In genomic region chr1:166794622-166795244, GRCm38 (mm10) we compare ENCODE assay signal across 12 mouse cellular contexts.
DNase-seq lines count a peak whose midpoint lies in the region; ATAC-seq lines count a peak whose summit lies in the region.
"Had no signal": no experiment of that assay in that cellular context is flagged by ENCODE, and none has a peak within 500 bp of the region (broad histone marks: within the 10 kb centered on the region; RNA-seq: fewer than 3 reads in every experiment).

No protein-coding gene starts in this region.

- H3K9me3 ChIP-seq in forebrain, embryonic 13.5 days (replicated peaks): no peaks in the 10 kb centered on the region
- H3K9me3 ChIP-seq in forebrain, embryonic 12.5 days: no peaks in the 10 kb centered on the region
- no peaks in the 10 kb centered on the region for H3K9me3 ChIP-seq in heart, embryonic 10.5 days
- H3K9me3 ChIP-seq: hindbrain, embryonic 15.5 days; limb, embryonic 13.5 days; neural tube, embryonic 12.5 days had no signal

- H3K36me3 ChIP-seq in forebrain, embryonic 13.5 days (ENCODE audit: poor library complexity, severe bottlenecking): no peaks in the 10 kb centered on the region
- H3K36me3 ChIP-seq in forebrain, embryonic 12.5 days (replicated peaks): no peaks in the 10 kb centered on the region
- no peaks in the 10 kb centered on the region for H3K36me3 ChIP-seq in heart, embryonic 10.5 days
- H3K36me3 ChIP-seq: hindbrain, embryonic 15.5 days; limb, embryonic 13.5 days; neural tube, embryonic 12.5 days had no signal

- H3K4me3 ChIP-seq in forebrain, embryonic 13.5 days: no peak overlapping the region
- no peak overlapping the region for H3K4me3 ChIP-seq in forebrain, embryonic 12.5 days (replicated peaks)
- no peak overlapping the region for H3K4me3 ChIP-seq in heart, embryonic 10.5 days
- H3K4me3 ChIP-seq: hindbrain, embryonic 15.5 days; limb, embryonic 13.5 days; neural tube, embryonic 12.5 days had no signal

- DNase-seq in lung, postnatal 10 days: peak; percentile 4
- no peak for DNase-seq in lung, postnatal 4 days
- DNase-seq in cerebellum, postnatal 25 days: peak; percentile 54 to 77
- DNase-seq in retina, embryonic 14.5 days (ENCODE audit: low spot score): peak; percentile 56
- no peak for DNase-seq in heart, embryonic 10.5 days (ENCODE audit: low spot score)
- DNase-seq in gastrocnemius, adult 18-20 months (ENCODE audit: low spot score): no peak

- no peaks in the 10 kb centered on the region for H3K4me1 ChIP-seq in forebrain, embryonic 13.5 days
- no peaks in the 10 kb centered on the region for H3K4me1 ChIP-seq in forebrain, embryonic 12.5 days
- H3K4me1 ChIP-seq in heart, embryonic 10.5 days: no peaks in the 10 kb centered on the region
- H3K4me1 ChIP-seq: limb, embryonic 13.5 days; neural tube, embryonic 12.5 days had no signal

- no peaks in the 10 kb centered on the region for H3K27me3 ChIP-seq in forebrain, embryonic 13.5 days
- no peaks in the 10 kb centered on the region for H3K27me3 ChIP-seq in forebrain, embryonic 12.5 days
- H3K27me3 ChIP-seq in heart, embryonic 10.5 days (ENCODE audit: insufficient read depth, poor library complexity, severe bottlenecking): no peaks in the 10 kb centered on the region
- H3K27me3 ChIP-seq: hindbrain, embryonic 15.5 days; limb, embryonic 13.5 days; neural tube, embryonic 12.5 days had no signal

- WGBS in forebrain, embryonic 13.5 days: 47% methylated on average over 14 of the region's 14 CpGs
- 52% methylated on average over 14 of the region's 14 CpGs for WGBS in forebrain, embryonic 12.5 days
- 50% methylated on average over 14 of the region's 14 CpGs for WGBS in heart, embryonic 10.5 days

- ATAC-seq in forebrain, embryonic 13.5 days: peak; percentile 50; the same call in 1 of the 2 replicates
- ATAC-seq in forebrain, embryonic 12.5 days (ENCODE audit: low FRiP score): no peak
- ATAC-seq: CD4-positive, CD25-positive, alpha-beta regulatory T cell, adult 4 months had no signal

- no peak overlapping the region for H3K27ac ChIP-seq in forebrain, embryonic 13.5 days
- no peak overlapping the region for H3K27ac ChIP-seq in forebrain, embryonic 12.5 days
- H3K27ac ChIP-seq in heart, embryonic 10.5 days: no peak overlapping the region
- H3K27ac ChIP-seq: hindbrain, embryonic 15.5 days; limb, embryonic 13.5 days; neural tube, embryonic 12.5 days had no signal

- H3K9ac ChIP-seq in forebrain, embryonic 13.5 days: no peak overlapping the region
- H3K9ac ChIP-seq in forebrain, embryonic 12.5 days: no peak overlapping the region
- H3K9ac ChIP-seq: hindbrain, embryonic 15.5 days; limb, embryonic 13.5 days; neural tube, embryonic 12.5 days had no signal

- no peak overlapping the region for H3K4me2 ChIP-seq in forebrain, embryonic 13.5 days
- H3K4me2 ChIP-seq in forebrain, embryonic 12.5 days: no peak overlapping the region
- H3K4me2 ChIP-seq: hindbrain, embryonic 15.5 days; limb, embryonic 13.5 days; neural tube, embryonic 12.5 days had no signal

Comparison
In these comparisons a context has a peak if more than half of its experiments do, and no peak if none do; other contexts are left out.
1. DNase-seq: peak in lung, postnatal 10 days (single experiment), cerebellum, postnatal 25 days (2 of 2) and retina, embryonic 14.5 days (single experiment); none in lung, postnatal 4 days (0 of 2), heart, embryonic 10.5 days (single experiment) and gastrocnemius, adult 18-20 months (single experiment).